Mouse (Mus musculus) olfactory bulb, adult 2 months (tissue): ENCODE results near the gene Hsf2bp.

Experiments
- CTCF ChIP-seq: fragments of 200-500 bp; IDR thresholded peaks from 2 replicates; pipeline ENCODE4 v1.5.1; 2012; ENCODE audit warnings: low read depth, mild to moderate bottlenecking, low read length, moderate library complexity; ENCODE audit not compliant: insufficient read depth
- POLR2A ChIP-seq: fragments of 200-500 bp; IDR thresholded peaks from 2 replicates; pipeline ENCODE4 v1.6.1; 2012; ENCODE audit warnings: mild to moderate bottlenecking, low read depth, low read length, moderate library complexity; ENCODE audit not compliant: insufficient read depth

GRCm38 (mm10) chr17:32048351-32048750 lies 12.2 kb upstream of the Hsf2bp start:
- TF ChIP-seq CTCF: no peak
- no peak for TF ChIP-seq POLR2A
